Comparison of ENCODE assay signal across 9 mouse cellular contexts in the genomic region with DNA sequence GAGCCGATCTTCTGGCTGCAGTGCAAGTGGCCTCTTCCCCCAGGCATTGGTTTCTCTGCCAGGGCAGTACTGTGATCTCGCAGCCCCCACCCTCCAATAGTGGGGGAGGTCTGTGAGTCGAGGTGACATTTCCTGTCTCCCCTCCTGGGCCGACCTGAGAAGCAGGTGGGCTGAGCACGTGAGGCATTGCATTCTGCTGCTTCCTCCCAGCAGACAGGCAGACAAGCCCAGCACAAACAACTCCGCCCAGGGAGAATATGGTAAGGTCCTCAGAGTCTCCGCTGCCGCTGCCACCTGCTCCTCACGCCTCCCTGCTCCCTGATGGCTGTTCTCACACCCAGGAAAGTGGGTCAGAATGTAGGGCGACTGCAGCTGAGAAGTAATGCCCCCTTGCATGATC. TPM values are rescaled to one million over a fixed set of nuclear protein-coding genes. Genes with fewer than 3 reads are reported as not detected.
DNase-seq lines count a peak whose midpoint lies in the region; ATAC-seq lines count a peak whose summit lies in the region.
"Had no signal": no experiment of that assay in that cellular context is flagged by ENCODE, and none has a peak within 500 bp of the region (broad histone marks: within the 10 kb centered on the region; RNA-seq: fewer than 3 reads in every experiment).

No protein-coding gene starts in this region.

- intact Hi-C loops in gastrocnemius, postnatal 14 days (cut with DNase I; ENCODE audit: low total_unique reads): no loop called here

- no peak overlapping the region for H3K9ac ChIP-seq in kidney, embryonic 16.5 days (replicated peaks; ENCODE audit: low read length)

- H3K4me1 ChIP-seq in kidney, embryonic 16.5 days (ENCODE audit: insufficient read depth, low read length): peaks cover 34% of the 10 kb centered on the region

- DNase-seq in kidney, adult 8-10 months: no peak
- peak; percentile 43 to 62 for DNase-seq in CD8-positive naive resting alpha-beta T cell, adult 2 months (ENCODE audit: low read depth in 2 of 2, low spot score in 2 of 2)
- DNase-seq in cerebellum, adult 9-10 months: peak; percentile 68
- DNase-seq in retina, postnatal 1 day: peak; percentile 92
- no peak for DNase-seq in kidney, postnatal 14 days
- DNase-seq in gastrocnemius, postnatal 14 days: no peak

- no peaks in the 10 kb centered on the region for H3K27me3 ChIP-seq in kidney, embryonic 16.5 days (ENCODE audit: insufficient read depth, low read length)

- H3K4me2 ChIP-seq in kidney, embryonic 16.5 days (replicated peaks; ENCODE audit: low read depth, low read length): no peak overlapping the region

- WGBS in kidney, embryonic 16.5 days: 14% methylated on average over 10 of the region's 10 CpGs

- no peak overlapping the region for H3K4me3 ChIP-seq in kidney, embryonic 16.5 days (ENCODE audit: low read length)

- ATAC-seq in kidney, embryonic 16.5 days (ENCODE audit: low FRiP score, low TSS enrichment): 0 out of 2 replicates have a peak, but pooled peaks have one; percentile 13

- H3K27ac ChIP-seq in kidney, embryonic 16.5 days (ENCODE audit: low read length): no peak overlapping the region
- H3K27ac ChIP-seq: macrophage had no signal

- H3K36me3 ChIP-seq in kidney, embryonic 16.5 days (ENCODE audit: insufficient read depth, low read length): no peaks in the 10 kb centered on the region

- H3K9me3 ChIP-seq in kidney, embryonic 16.5 days (ENCODE audit: low read length): no peaks in the 10 kb centered on the region

RNA-seq across cellular contexts. Expression of a gene that starts 37.7 kb away (rescaled TPM):
- polyA plus RNA-seq in kidney, embryonic 16.5 days (2015; fragmentation: Nextera tagmentation; extraction: Ambion mirVana): 11.2 and 11.4 TPM in 2 replicates
- total RNA-seq in gastrocnemius, postnatal 14 days (2021): 10 to 100 TPM; 14.3 to 15.2 TPM

RNA-seq across cellular contexts. Expression of a gene that starts 54.0 kb away (rescaled TPM):
- polyA plus RNA-seq in kidney, embryonic 16.5 days (2015; fragmentation: Nextera tagmentation; extraction: Ambion mirVana): 0.67 and 0.72 TPM in 2 replicates
- 10 to 100 TPM; 38.7 to 43.2 TPM for total RNA-seq in gastrocnemius, postnatal 14 days (2021)
- total RNA-seq: common myeloid progenitor, adult 5-6 weeks had no signal

Comparison
In these comparisons a context has a peak if more than half of its experiments do, and no peak if none do; other contexts are left out.
1. DNase-seq: peak in CD8-positive naive resting alpha-beta T cell, adult 2 months (2 of 2), cerebellum, adult 9-10 months (single experiment) and retina, postnatal 1 day (single experiment); none in kidney, adult 8-10 months (0 of 2), kidney, postnatal 14 days (single experiment) and gastrocnemius, postnatal 14 days (single experiment).